Mouse (Mus musculus): ENCODE data around the gene Pigg.

GRCm38 (mm10) chr5:108313065-108313860 lies 854 bp downstream of the Pigg start:
- TF ChIP-seq ZC3H11A (IDR thresholded peaks at IDR 0.05; ENCODE audit: low read depth, low read length) (no peak), E2F4 (IDR thresholded peaks at IDR 0.05; ENCODE audit: borderline replicate concordance, low read depth, low read length) (no peak), EP300 (IDR thresholded peaks at IDR 0.05; ENCODE audit: low read depth in 1 of 2, low read length in 2 of 2) (no peak)

Measured in MEL (cell line).